In genomic region chr19:4148491-4148806, GRCm38 (mm10) we compare ENCODE assay signal across 8 mouse cellular contexts. TPM values are rescaled to one million over a fixed set of nuclear protein-coding genes. Genes with fewer than 3 reads are reported as not detected.
DNase-seq lines count a peak whose midpoint lies in the region; ATAC-seq and TF ChIP-seq lines count a peak whose summit lies in the region.

Gene Coro1b, plus strand, starts transcription at chr19:4148619.

- DNase-seq in 416B (ENCODE audit: low read depth): peak; percentile 92
- DNase-seq in heart, adult 9 months (ENCODE audit: low spot score in 2 of 2): peak; percentile 97 to 98
- DNase-seq in monocyte, adult 2 months (ENCODE audit: low read depth in 1 of 2, low spot score in 2 of 2): peak; percentile 90 to 92
- peak; percentile 95 for DNase-seq in spleen, postnatal 36 days (ENCODE audit: low spot score in 2 of 2)

- no peaks in the 10 kb centered on the region for H3K27me3 ChIP-seq in embryonic facial prominence, embryonic 15.5 days
- H3K27me3 ChIP-seq in kidney, embryonic 14.5 days (ENCODE audit: control insufficient read depth, insufficient read depth, low read length): no peaks in the 10 kb centered on the region
- H3K27me3 ChIP-seq in limb, embryonic 15.5 days: no peaks in the 10 kb centered on the region

- H3K9ac ChIP-seq in embryonic facial prominence, embryonic 15.5 days: peak within 1 kb of the TSS; percentile 90
- H3K9ac ChIP-seq in kidney, embryonic 14.5 days (ENCODE audit: low read depth, low read length): peak within 1 kb of the TSS; percentile 68
- H3K9ac ChIP-seq in limb, embryonic 15.5 days: peak within 1 kb of the TSS; percentile 90

- peak; percentile 63; the same call in 1 of the 2 replicates for TF ChIP-seq POLR2A in bone marrow, adult 2 months (IDR thresholded peaks at IDR 0.05; ENCODE audit: borderline replicate concordance, control insufficient read depth, low read depth, low read length)

- H3K4me2 ChIP-seq in embryonic facial prominence, embryonic 15.5 days (replicated peaks): peak within 1 kb of the TSS; percentile 85
- H3K4me2 ChIP-seq in kidney, embryonic 14.5 days (replicated peaks; ENCODE audit: low read depth, low read length): peak within 1 kb of the TSS; percentile 72
- H3K4me2 ChIP-seq in limb, embryonic 15.5 days: peak within 1 kb of the TSS; percentile 81

- H3K9me3 ChIP-seq in embryonic facial prominence, embryonic 15.5 days (replicated peaks): no peaks in the 10 kb centered on the region
- no peaks in the 10 kb centered on the region for H3K9me3 ChIP-seq in kidney, embryonic 14.5 days (ENCODE audit: control insufficient read depth, low read length)
- no peaks in the 10 kb centered on the region for H3K9me3 ChIP-seq in limb, embryonic 15.5 days

- TF ChIP-seq CTCF in bone marrow, adult 2 months (IDR thresholded peaks at IDR 0.05; ENCODE audit: control insufficient read depth, insufficient read depth, low read length): no peak

- WGBS in bone marrow, adult 2 months: 1% methylated on average over 33 of the region's 33 CpGs
- WGBS in embryonic facial prominence, embryonic 15.5 days: under 1% methylated on average over 33 of the region's 33 CpGs
- WGBS in kidney, embryonic 14.5 days: 0% methylated on average over 32 of the region's 33 CpGs
- WGBS in limb, embryonic 15.5 days: under 1% methylated on average over 33 of the region's 33 CpGs

- peaks cover 33% of the 10 kb centered on the region for H3K36me3 ChIP-seq in embryonic facial prominence, embryonic 15.5 days
- H3K36me3 ChIP-seq in kidney, embryonic 14.5 days (ENCODE audit: control insufficient read depth, insufficient read depth, low read length): peaks cover 26% of the 10 kb centered on the region
- H3K36me3 ChIP-seq in limb, embryonic 15.5 days: peaks cover 34% of the 10 kb centered on the region

- ATAC-seq in embryonic facial prominence, embryonic 15.5 days (ENCODE audit: insufficient number of reproducible peaks, low FRiP score, low TSS enrichment, low read depth): peak; percentile 94
- ATAC-seq in kidney, embryonic 14.5 days (ENCODE audit: low FRiP score, low TSS enrichment): peak; percentile 95
- ATAC-seq in limb, embryonic 15.5 days (ENCODE audit: insufficient number of reproducible peaks, low FRiP score, low TSS enrichment, low read depth): peak; percentile 92

- peak within 1 kb of the TSS; percentile 85 for H3K4me3 ChIP-seq in bone marrow, adult 2 months (replicated peaks; ENCODE audit: control insufficient read depth, low read depth, low read length)
- H3K4me3 ChIP-seq in embryonic facial prominence, embryonic 15.5 days (replicated peaks): peak within 1 kb of the TSS; percentile 95
- H3K4me3 ChIP-seq in kidney, embryonic 14.5 days (ENCODE audit: low read length): peak within 1 kb of the TSS; percentile 86
- H3K4me3 ChIP-seq in limb, embryonic 15.5 days: peak within 1 kb of the TSS; percentile 92

- peak within 1 kb of the TSS; percentile 90 for H3K27ac ChIP-seq in bone marrow, adult 2 months (ENCODE audit: control insufficient read depth, insufficient read depth, low read depth, low read length, poor library complexity)
- peak within 1 kb of the TSS; percentile 80 for H3K27ac ChIP-seq in embryonic facial prominence, embryonic 15.5 days (replicated peaks)
- peak within 1 kb of the TSS; percentile 6; the same call in 1 of the 2 replicates for H3K27ac ChIP-seq in kidney, embryonic 14.5 days (ENCODE audit: low read depth, low read length)
- H3K27ac ChIP-seq in limb, embryonic 15.5 days: peak within 1 kb of the TSS; percentile 81

- H3K4me1 ChIP-seq in bone marrow, adult 2 months (ENCODE audit: control insufficient read depth, insufficient read depth, low read length): peaks cover 9% of the 10 kb centered on the region; the same call in 1 of the 2 replicates
- peaks cover 22% of the 10 kb centered on the region for H3K4me1 ChIP-seq in embryonic facial prominence, embryonic 15.5 days
- H3K4me1 ChIP-seq in kidney, embryonic 14.5 days (ENCODE audit: control insufficient read depth, insufficient read depth, low read length): peaks cover 14% of the 10 kb centered on the region
- peaks cover 22% of the 10 kb centered on the region for H3K4me1 ChIP-seq in limb, embryonic 15.5 days

RNA-seq across cellular contexts. Expression of gene Coro1b, which starts in this region (rescaled TPM):
- 75.8 and 114 TPM in 2 replicates for polyA plus RNA-seq in bone marrow, adult 2 months (2011; ENCODE audit: insufficient read depth, insufficient read length, low replicate concordance, missing spikeins)
- polyA plus RNA-seq in embryonic facial prominence, embryonic 15.5 days (2015; fragmentation: Nextera tagmentation; extraction: Ambion mirVana): 159 and 178 TPM in 2 replicates
- 132 and 156 TPM in 2 replicates for polyA plus RNA-seq in kidney, embryonic 14.5 days (2014; fragmentation: Nextera tagmentation; extraction: Ambion mirVana)
- 169 and 170 TPM in 2 replicates for polyA plus RNA-seq in limb, embryonic 15.5 days (2015; fragmentation: Nextera tagmentation; extraction: Ambion mirVana)

Comparison
In these comparisons a context has a peak if more than half of its experiments do, and no peak if none do; other contexts are left out.
1. Peak in every context shown above with its lines: DNase-seq, ATAC-seq, H3K4me3 ChIP-seq and H3K27ac ChIP-seq.
2. H3K27ac ChIP-seq: peak in every context shown above with its lines; median percentile 90 in bone marrow, adult 2 months; 81 in limb, embryonic 15.5 days; 80 in embryonic facial prominence, embryonic 15.5 days; 6 in kidney, embryonic 14.5 days.